Mouse (Mus musculus) ES-E14 (cell line): ENCODE data around the gene Tor1b. TPM values are rescaled to one million over a fixed set of nuclear protein-coding genes. Genes with fewer than 3 reads are reported as not detected.
A peak's percentile ranks its signal among the peaks of the same experiment; 100 is the strongest.

Source experiments
- DNase-seq: peaks from one replicate; pipeline ENCODE4 v3.0.0-alpha.2; 2013; ENCODE audit warnings: low read depth, low spot score
- H3K27ac ChIP-seq: 2 replicates; pipeline ENCODE4 v1.5.1; 2012; ENCODE audit warnings: low read depth, mild to moderate bottlenecking, low read length, moderate library complexity, mixed read lengths; ENCODE audit not compliant: poor library complexity, insufficient read depth, severe bottlenecking
- H3K36me3 ChIP-seq: 2 replicates; pipeline ENCODE4 v1.6.1; 2012; ENCODE audit warnings: mild to moderate bottlenecking, low read length, moderate library complexity, mixed read lengths; ENCODE audit not compliant: control insufficient read depth, poor library complexity, insufficient read depth, severe bottlenecking
- H3K4me1 ChIP-seq, 2 experiments: fragments of 150-350 bp in 1 of 2; sonication (generic) in 1 of 2; 2 replicates each; pipeline ENCODE4 v1.6.1; 2012; ENCODE audit warnings: low read length in 2 of 2, mild to moderate bottlenecking in 1 of 2, mixed read lengths in 1 of 2; ENCODE audit not compliant: control insufficient read depth in 2 of 2, insufficient read depth in 2 of 2, poor library complexity in 1 of 2
- H3K4me3 ChIP-seq, 2 experiments: fragments of 150-350 bp in 1 of 2; sonication (generic) in 1 of 2; 2 replicates each; pipeline ENCODE4 v1.5.1; 2012; ENCODE audit warnings: low read length in 2 of 2, low read depth in 1 of 2, mild to moderate bottlenecking in 1 of 2, mixed read lengths in 1 of 2; ENCODE audit not compliant: insufficient read depth in 1 of 2, poor library complexity in 1 of 2, severe bottlenecking in 1 of 2
- H3K9ac ChIP-seq: 2 replicates; pipeline ENCODE4 v1.6.1; 2012; ENCODE audit warnings: low read depth, mild to moderate bottlenecking, low read length, mixed read lengths; ENCODE audit not compliant: poor library complexity, insufficient read depth, severe bottlenecking
- H3K9me3 ChIP-seq: fragments of 150-350 bp; sonication (generic); 2 replicates; pipeline ENCODE4 v1.6.1; 2012; ENCODE audit warnings: low read depth, mild to moderate bottlenecking, low read length; ENCODE audit not compliant: control insufficient read depth, insufficient read depth
- CHD2 ChIP-seq: IDR thresholded peaks from 2 replicates; pipeline ENCODE4 v1.6.1; 2014; ENCODE audit warnings: mild to moderate bottlenecking, low read depth, low read length, inconsistent platforms
- HCFC1 ChIP-seq: IDR thresholded peaks from 2 replicates; pipeline ENCODE4 v1.6.1; 2012; ENCODE audit warnings: low read length, inconsistent platforms, borderline replicate concordance; ENCODE audit not compliant: insufficient read depth
- MAFK ChIP-seq: IDR thresholded peaks from 2 replicates; pipeline ENCODE4 v1.6.1; 2014; ENCODE audit warnings: mild to moderate bottlenecking, low read depth, low read length, inconsistent platforms; ENCODE audit not compliant: insufficient read depth
- ZC3H11A ChIP-seq: IDR thresholded peaks from 2 replicates; pipeline ENCODE4 v1.6.1; 2012; ENCODE audit warnings: low read depth, mild to moderate bottlenecking, inconsistent platforms, low read length, borderline replicate concordance
- ZNF384 ChIP-seq: IDR thresholded peaks from 2 replicates; pipeline ENCODE4 v1.6.1; 2012; ENCODE audit warnings: low read depth, low read length, inconsistent platforms
- in situ Hi-C, 2 experiments: fragments of 600-800 bp; cut with MboI; formaldehyde crosslinking; loops; one replicate each; pipeline ENCODE4 v1.15.1; 2025; ENCODE audit warnings: low sequenced_read_pairs in 2 of 2, inconsistent platforms in 1 of 2; ENCODE audit not compliant: unreplicated experiment in 2 of 2
- total RNA-seq: library from RNA; depleted of rRNA; stranded (reverse); fragments of 300-350 nt; gene quantifications from 2 replicates; pipeline ENCODE4 v1.2.3, GENCODE M21; 2012

The Tor1b gene
- total RNA-seq, 1 experiment: 67.8 TPM

DNA sequence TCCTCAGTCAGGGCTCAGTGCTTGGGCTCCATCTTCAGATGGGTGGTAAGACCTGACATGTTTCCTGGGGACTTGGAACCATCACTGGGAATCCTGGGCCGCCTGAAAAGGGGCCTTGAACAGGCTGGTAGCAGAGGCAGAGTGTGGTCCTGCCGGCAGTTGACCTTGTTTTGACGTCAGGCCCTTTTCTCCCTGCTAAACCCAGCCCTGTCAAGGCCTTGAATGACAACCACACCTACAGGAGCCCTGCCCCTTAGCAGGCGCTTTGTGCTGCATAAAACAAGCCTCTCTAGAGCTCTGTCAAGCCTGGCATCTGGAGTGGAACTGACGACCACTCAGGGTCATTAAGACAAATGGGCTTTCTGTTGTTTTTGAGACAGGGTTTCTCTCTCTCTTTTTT is 7.1 kb downstream of the Tor1b start:
- Histone ChIP-seq H3K27ac (no peak overlapping the region), H3K4me1 (peaks cover 0 to 4% of the 10 kb centered on the region in 2 experiments; a peak in 2 of 4 replicates), H3K36me3 (peaks cover 88% of the 10 kb centered on the region), H3K9me3 (no peaks in the 10 kb centered on the region), H3K9ac (no peak overlapping the region), H3K4me3 (no peak overlapping the region)
- in situ Hi-C loops: no loop called here
- no peak for DNase-seq
- TF ChIP-seq ZNF384: no peak
- TF ChIP-seq ZC3H11A: no peak
- TF ChIP-seq MAFK: no peak
- no peak for TF ChIP-seq CHD2
- TF ChIP-seq HCFC1: no peak

DNA sequence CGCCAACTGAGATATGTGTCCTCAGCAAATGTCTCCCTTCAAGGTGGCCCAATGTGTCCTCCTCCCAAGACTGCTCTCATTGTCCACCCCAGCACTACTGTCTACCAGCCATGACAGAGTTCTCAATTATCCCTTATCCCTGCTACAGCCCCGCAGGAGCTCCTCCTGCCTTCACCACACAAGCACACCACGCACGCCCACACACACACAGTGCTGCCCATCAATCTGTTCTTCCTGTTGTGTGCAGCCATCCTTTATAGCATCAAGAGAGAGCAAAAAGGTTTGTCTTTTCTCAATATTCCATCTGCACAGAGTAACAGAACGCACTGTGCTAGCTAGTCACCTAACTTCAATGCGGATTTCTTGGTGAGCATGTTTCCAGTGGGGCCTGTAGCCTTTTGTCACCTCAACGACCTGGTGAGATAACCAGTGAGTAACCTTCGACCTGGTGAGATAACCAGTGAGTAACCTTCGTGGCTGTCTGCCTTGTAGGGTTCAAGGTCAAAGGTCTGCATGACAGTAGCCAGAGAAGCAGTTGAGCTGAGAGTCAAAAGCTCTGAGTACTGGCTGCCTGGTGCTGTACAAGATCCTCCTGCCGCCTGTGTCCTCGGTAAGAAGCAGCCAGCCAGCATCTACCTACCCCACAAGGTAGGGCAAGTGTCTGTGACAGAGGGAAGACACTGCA is 10.0 kb downstream of the Tor1b start:
- peaks cover 0 to 7% of the 10 kb centered on the region in 2 experiments; a peak in 2 of 4 replicates for H3K4me1 ChIP-seq
- no peak overlapping the region for H3K9ac ChIP-seq
- H3K4me3 ChIP-seq: no peak overlapping the region
- no peak overlapping the region for H3K27ac ChIP-seq
- no peaks in the 10 kb centered on the region for H3K9me3 ChIP-seq
- peaks cover 78% of the 10 kb centered on the region for H3K36me3 ChIP-seq
- no peak for DNase-seq
- in situ Hi-C loops: no loop called here
- TF ChIP-seq MAFK (no peak), CHD2 (no peak), ZC3H11A (no peak), ZNF384 (no peak), HCFC1 (no peak)

DNA sequence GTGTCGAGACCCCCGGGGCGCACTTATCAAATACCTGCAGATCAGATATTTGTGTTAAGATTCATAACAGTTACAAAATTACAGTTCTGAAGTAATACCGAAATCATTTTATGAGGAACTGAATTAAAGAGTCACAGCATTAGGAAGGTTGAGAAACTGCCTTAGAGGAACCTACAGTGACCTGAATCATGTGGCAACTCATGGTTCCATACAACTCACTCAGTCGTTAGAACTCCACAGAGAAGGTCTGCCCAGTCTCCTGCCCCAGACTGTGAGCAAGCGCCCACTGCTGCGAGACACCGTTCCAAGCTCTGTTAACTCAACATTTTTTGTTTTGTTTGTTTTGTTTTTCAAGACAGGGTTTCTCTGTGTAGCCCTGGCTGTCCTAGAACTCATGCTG is 12.9 kb downstream of the Tor1b start:
- Histone ChIP-seq H3K9ac (no peak overlapping the region), H3K9me3 (no peaks in the 10 kb centered on the region; the same call in 1 of the 2 replicates), H3K4me1 (peaks cover 0 to 5% of the 10 kb centered on the region in 2 experiments; a peak in 2 of 4 replicates), H3K27ac (no peak overlapping the region), H3K36me3 (peaks cover 52% of the 10 kb centered on the region), H3K4me3 (no peak overlapping the region)
- in situ Hi-C loops: no loop called here
- TF ChIP-seq MAFK: no peak
- no peak for TF ChIP-seq HCFC1
- TF ChIP-seq ZC3H11A: no peak
- TF ChIP-seq CHD2: no peak
- no peak for TF ChIP-seq ZNF384
- no peak for DNase-seq

GRCm38 (mm10) chr2:30966826-30967225 is 14.1 kb downstream of the Tor1b start:
- Histone ChIP-seq H3K4me3 (peak overlapping the region; percentile 74 to 86), H3K27ac (no peak overlapping the region), H3K4me1 (peaks cover 0 to 5% of the 10 kb centered on the region in 2 experiments; a peak in 2 of 4 replicates), H3K36me3 (peaks cover 41% of the 10 kb centered on the region), H3K9ac (peak overlapping the region; percentile 80), H3K9me3 (no peaks in the 10 kb centered on the region; the same call in 1 of the 2 replicates)
- TF ChIP-seq MAFK (no peak), HCFC1 (no peak), ZC3H11A (no peak), ZNF384 (no peak), CHD2 (no peak)
- no peak for DNase-seq
- in situ Hi-C loops: no loop called here
